Mouse (Mus musculus) embryonic facial prominence, embryonic 12.5 days (tissue): ENCODE measurements around the gene Ank. TPM values are rescaled to one million over a fixed set of nuclear protein-coding genes. Genes with fewer than 3 reads are reported as not detected.

Source experiments
- ATAC-seq: fragments of 200-750 bp; cut with Nextera tagmentation; 2 replicates; pipeline ENCODE4 v1.8.0; 2017; ENCODE audit not compliant: insufficient number of reproducible peaks, insufficient read depth, low FRiP score, low TSS enrichment
- H3K27ac ChIP-seq: fragments of 300-500 bp; sonication (generic); 2 replicates; pipeline ENCODE4 v1.5.1; 2016; ENCODE audit warnings: mild to moderate bottlenecking
- H3K27me3 ChIP-seq: fragments of 300-500 bp; sonication (generic); 2 replicates; pipeline ENCODE4 v1.6.1; 2016; ENCODE audit warnings: mild to moderate bottlenecking, moderate library complexity
- H3K36me3 ChIP-seq: fragments of 300-500 bp; sonication (generic); 2 replicates; pipeline ENCODE4 v1.6.1; 2016; ENCODE audit warnings: mild to moderate bottlenecking
- H3K4me1 ChIP-seq: fragments of 300-500 bp; sonication (generic); 2 replicates; pipeline ENCODE4 v1.6.1; 2016
- H3K4me2 ChIP-seq: fragments of 300-500 bp; sonication (generic); replicated peaks from 2 replicates; pipeline ENCODE4 v1.6.1; 2016; ENCODE audit warnings: mild to moderate bottlenecking, moderate library complexity
- H3K4me3 ChIP-seq: fragments of 300-500 bp; sonication (generic); 2 replicates; pipeline ENCODE4 v1.5.1; 2016; ENCODE audit warnings: mild to moderate bottlenecking
- H3K9ac ChIP-seq: fragments of 300-500 bp; sonication (generic); 2 replicates; pipeline ENCODE4 v1.6.1; 2016; ENCODE audit warnings: mild to moderate bottlenecking, moderate library complexity
- H3K9me3 ChIP-seq: fragments of 300-500 bp; sonication (generic); 2 replicates; pipeline ENCODE4 v1.6.1; 2016; ENCODE audit warnings: mild to moderate bottlenecking, moderate library complexity
- whole genome bisulfite sequencing: fragments of 180-500 bp; shearing (Covaris S2); methylation state at CpG from one replicate; pipeline ENCODE4 v1.1.7; 2016; 5-methylcytosine and 5-hydroxymethylcytosine counted together
- polyA plus RNA-seq: library from polyadenylated mRNA; unstranded; fragments of >200 nt; fragmentation: Nextera tagmentation; extraction: Ambion mirVana; gene quantifications from 2 replicates; pipeline ENCODE4 v1.2.1, GENCODE M21; 2016

Gene Ank
- polyA plus RNA-seq, 1 experiment from 2014 or later: 9.7 TPM

GRCm38 (mm10) chr15:27528896-27529295 lies 62.4 kb downstream of the Ank start:
- 85% methylated on average over 4 of the region's 4 CpGs for WGBS

GRCm38 (mm10) chr15:27530023-27530422 lies 63.5 kb downstream of the Ank start:
- Histone ChIP-seq H3K36me3 (no peaks in the 10 kb centered on the region), H3K27me3 (no peaks in the 10 kb centered on the region), H3K9me3 (no peaks in the 10 kb centered on the region), H3K4me2 (no peak overlapping the region), H3K4me3 (no peak overlapping the region), H3K9ac (no peak overlapping the region), H3K27ac (no peak overlapping the region), H3K4me1 (no peaks in the 10 kb centered on the region)
- WGBS: 76% methylated on average over 4 of the region's 4 CpGs
- ATAC-seq: no peak

More at GRCm38 (mm10) chr15:27528896-27529295, 62.4 kb downstream of the Ank start:
- H3K4me3 ChIP-seq: no peak overlapping the region
- ATAC-seq: no peak
- no peak overlapping the region for H3K4me2 ChIP-seq
- H3K9ac ChIP-seq: no peak overlapping the region
- no peaks in the 10 kb centered on the region for H3K36me3 ChIP-seq
- no peaks in the 10 kb centered on the region for H3K9me3 ChIP-seq
- H3K27ac ChIP-seq: no peak overlapping the region
- no peaks in the 10 kb centered on the region; the same call in 1 of the 2 replicates for H3K4me1 ChIP-seq
- no peaks in the 10 kb centered on the region for H3K27me3 ChIP-seq

GRCm38 (mm10) chr15:27533036-27533435 lies 66.6 kb downstream of the Ank start:
- no peak for ATAC-seq
- H3K4me3 ChIP-seq: no peak overlapping the region
- no peaks in the 10 kb centered on the region for H3K9me3 ChIP-seq
- H3K4me2 ChIP-seq: no peak overlapping the region
- no peak overlapping the region for H3K9ac ChIP-seq
- WGBS: 73% methylated on average over 3 of the region's 3 CpGs
- no peak overlapping the region for H3K27ac ChIP-seq
- no peaks in the 10 kb centered on the region for H3K27me3 ChIP-seq
- H3K36me3 ChIP-seq: no peaks in the 10 kb centered on the region
- 0 out of 2 replicates have a peak, but pooled peaks cover 6% of the 10 kb centered on the region for H3K4me1 ChIP-seq

- ATAC-seq: no peak
- Histone ChIP-seq H3K4me1 (0 out of 2 replicates have a peak, but pooled peaks cover 6% of the 10 kb centered on the region), H3K4me2 (no peak overlapping the region), H3K27me3 (0 out of 2 replicates have a peak, but pooled peaks cover 2% of the 10 kb centered on the region), H3K9me3 (no peaks in the 10 kb centered on the region), H3K36me3 (no peaks in the 10 kb centered on the region), H3K4me3 (no peak overlapping the region), H3K27ac (no peak overlapping the region), H3K9ac (no peak overlapping the region)
- 88% methylated on average over 4 of the region's 4 CpGs for WGBS
These were observed 69.2 kb downstream of the Ank start for GRCm38 (mm10) chr15:27535681-27536080.

GRCm38 (mm10) chr15:27536186-27536585 lies 69.7 kb downstream of the Ank start:
- Histone ChIP-seq H3K27ac (no peak overlapping the region), H3K4me1 (0 out of 2 replicates have a peak, but pooled peaks cover 6% of the 10 kb centered on the region), H3K4me3 (no peak overlapping the region), H3K27me3 (0 out of 2 replicates have a peak, but pooled peaks cover 2% of the 10 kb centered on the region), H3K9ac (no peak overlapping the region), H3K4me2 (no peak overlapping the region), H3K9me3 (no peaks in the 10 kb centered on the region), H3K36me3 (no peaks in the 10 kb centered on the region)
- ATAC-seq: no peak
- 93% methylated on average over 7 of the region's 7 CpGs for WGBS

- no peaks in the 10 kb centered on the region for H3K9me3 ChIP-seq
- 61% methylated on average over 5 of the region's 5 CpGs for WGBS
These were observed 70.3 kb downstream of the Ank start for GRCm38 (mm10) chr15:27536771-27537170.

GRCm38 (mm10) chr15:27537519-27538223 lies 71.2 kb downstream of the Ank start:
- Histone ChIP-seq H3K9me3 (no peaks in the 10 kb centered on the region), H3K4me2 (no peak overlapping the region), H3K4me3 (no peak overlapping the region), H3K27me3 (0 out of 2 replicates have a peak, but pooled peaks cover 2% of the 10 kb centered on the region), H3K4me1 (0 out of 2 replicates have a peak, but pooled peaks cover 6% of the 10 kb centered on the region), H3K36me3 (no peaks in the 10 kb centered on the region), H3K9ac (no peak overlapping the region), H3K27ac (no peak overlapping the region)
- ATAC-seq: no peak
- 71% methylated on average over 4 of the region's 4 CpGs for WGBS

More at GRCm38 (mm10) chr15:27536771-27537170, 70.3 kb downstream of the Ank start:
- Histone ChIP-seq H3K9ac (no peak overlapping the region), H3K4me2 (no peak overlapping the region), H3K4me3 (no peak overlapping the region), H3K4me1 (0 out of 2 replicates have a peak, but pooled peaks cover 6% of the 10 kb centered on the region), H3K27me3 (0 out of 2 replicates have a peak, but pooled peaks cover 2% of the 10 kb centered on the region), H3K36me3 (no peaks in the 10 kb centered on the region), H3K27ac (no peak overlapping the region)
- ATAC-seq: no peak

- H3K4me2 ChIP-seq: no peak overlapping the region
- ATAC-seq: no peak
- H3K9me3 ChIP-seq: no peaks in the 10 kb centered on the region
- H3K27ac ChIP-seq: no peak overlapping the region
- H3K4me3 ChIP-seq: no peak overlapping the region
- 0 out of 2 replicates have a peak, but pooled peaks cover 6% of the 10 kb centered on the region for H3K4me1 ChIP-seq
- WGBS: 89% methylated on average over 9 of the region's 9 CpGs
- no peaks in the 10 kb centered on the region for H3K36me3 ChIP-seq
- H3K9ac ChIP-seq: no peak overlapping the region
- 0 out of 2 replicates have a peak, but pooled peaks cover 2% of the 10 kb centered on the region for H3K27me3 ChIP-seq
These were observed 73.3 kb downstream of the Ank start for GRCm38 (mm10) chr15:27539745-27540144.

GRCm38 (mm10) chr15:27545203-27545602 lies 78.7 kb downstream of the Ank start:
- Histone ChIP-seq H3K4me2 (no peak overlapping the region), H3K9ac (no peak overlapping the region), H3K9me3 (no peaks in the 10 kb centered on the region), H3K4me1 (no peaks in the 10 kb centered on the region), H3K36me3 (no peaks in the 10 kb centered on the region), H3K4me3 (no peak overlapping the region), H3K27ac (no peak overlapping the region), H3K27me3 (0 out of 2 replicates have a peak, but pooled peaks cover 2% of the 10 kb centered on the region)
- WGBS: 90% methylated on average over 10 of the region's 10 CpGs
- no peak for ATAC-seq

GRCm38 (mm10) chr15:27548110-27548509 lies 81.6 kb downstream of the Ank start:
- WGBS: 92% methylated on average over 6 of the region's 6 CpGs

GRCm38 (mm10) chr15:27549071-27549470 lies 82.6 kb downstream of the Ank start:
- Histone ChIP-seq H3K4me3 (no peak overlapping the region), H3K9me3 (no peaks in the 10 kb centered on the region), H3K9ac (no peak overlapping the region), H3K4me2 (no peak overlapping the region), H3K27ac (no peak overlapping the region), H3K27me3 (no peaks in the 10 kb centered on the region), H3K4me1 (no peaks in the 10 kb centered on the region), H3K36me3 (no peaks in the 10 kb centered on the region)
- no peak for ATAC-seq
- 86% methylated on average over 10 of the region's 10 CpGs for WGBS

More at GRCm38 (mm10) chr15:27548110-27548509, 81.6 kb downstream of the Ank start:
- H3K4me1 ChIP-seq: no peaks in the 10 kb centered on the region
- H3K27ac ChIP-seq: no peak overlapping the region
- no peaks in the 10 kb centered on the region for H3K36me3 ChIP-seq
- no peak overlapping the region for H3K9ac ChIP-seq
- H3K27me3 ChIP-seq: no peaks in the 10 kb centered on the region
- no peak overlapping the region for H3K4me3 ChIP-seq
- no peak for ATAC-seq
- H3K4me2 ChIP-seq: no peak overlapping the region
- H3K9me3 ChIP-seq: no peaks in the 10 kb centered on the region

- no peaks in the 10 kb centered on the region for H3K27me3 ChIP-seq
- H3K9me3 ChIP-seq: no peaks in the 10 kb centered on the region
- ATAC-seq: no peak
- H3K4me2 ChIP-seq: no peak overlapping the region
- 88% methylated on average over 7 of the region's 7 CpGs for WGBS
- H3K36me3 ChIP-seq: no peaks in the 10 kb centered on the region
- no peak overlapping the region for H3K9ac ChIP-seq
- H3K4me3 ChIP-seq: no peak overlapping the region
- no peaks in the 10 kb centered on the region for H3K4me1 ChIP-seq
- no peak overlapping the region for H3K27ac ChIP-seq
These were observed 83.4 kb downstream of the Ank start for GRCm38 (mm10) chr15:27549878-27550277.
